Mouse (Mus musculus): Measurements from ENCODE around the gene Gsk3a.

GRCm38 (mm10) chr7:25268588-25268987 lies 30.9 kb upstream of the Gsk3a start:
- TF ChIP-seq POLR2A (IDR thresholded peaks at IDR 0.05; ENCODE audit: control insufficient read depth, low read depth, low read length) (no peak), CTCF (IDR thresholded peaks at IDR 0.05; ENCODE audit: control insufficient read depth, insufficient read depth, insufficient replicate concordance, low read depth, low read length) (no peak)
